Comparison of ENCODE assay signal across 8 mouse cellular contexts in genomic region chr1:87041119-87041518, GRCm38 (mm10). TPM values are rescaled to one million over a fixed set of nuclear protein-coding genes. Genes with fewer than 3 reads are reported as not detected.
DNase-seq lines count a peak whose midpoint lies in the region; ATAC-seq and TF ChIP-seq lines count a peak whose summit lies in the region.

No protein-coding gene starts in this region.

- no peaks in the 10 kb centered on the region for H3K9me3 ChIP-seq in midbrain, embryonic 10.5 days (replicated peaks)
- no peaks in the 10 kb centered on the region for H3K9me3 ChIP-seq in midbrain, embryonic 15.5 days
- H3K9me3 ChIP-seq in liver, postnatal 0 days (ENCODE audit: low read length) = no peaks in the 10 kb centered on the region

- H3K9ac ChIP-seq in midbrain, embryonic 15.5 days = no peak overlapping the region
- H3K9ac ChIP-seq in liver, postnatal 0 days (replicated peaks) = no peak overlapping the region

- TF ChIP-seq EP300 in liver, postnatal 0 days (IDR thresholded peaks at IDR 0.05; ENCODE audit: low read depth) = no peak

- ATAC-seq in midbrain, embryonic 15.5 days (replicated peaks) = no peak; the same call in 1 of the 2 replicates
- ATAC-seq in liver, postnatal 0 days = no peak

- peak; percentile 80 for TF ChIP-seq CTCF in liver, postnatal 0 days (IDR thresholded peaks at IDR 0.05; ENCODE audit: low read depth)

- 0 out of 2 replicates have a peak, but pooled peaks cover 8% of the 10 kb centered on the region for H3K36me3 ChIP-seq in midbrain, embryonic 10.5 days
- no peaks in the 10 kb centered on the region for H3K36me3 ChIP-seq in midbrain, embryonic 15.5 days (replicated peaks)
- H3K36me3 ChIP-seq in liver, postnatal 0 days (replicated peaks; ENCODE audit: insufficient read depth, low read length) = no peaks in the 10 kb centered on the region

- H3K27ac ChIP-seq in midbrain, embryonic 10.5 days (replicated peaks) = no peak overlapping the region
- H3K27ac ChIP-seq in midbrain, embryonic 15.5 days = no peak overlapping the region
- no peak overlapping the region for H3K27ac ChIP-seq in liver, postnatal 0 days (ENCODE audit: low read depth)

- 43% methylated on average over 3 of the region's 3 CpGs for WGBS in midbrain, embryonic 10.5 days
- WGBS in midbrain, embryonic 15.5 days = 37% methylated on average over 3 of the region's 3 CpGs
- 23% methylated on average over 3 of the region's 3 CpGs for WGBS in liver, postnatal 0 days (ENCODE audit: insufficient replicate concordance)

- H3K4me1 ChIP-seq in midbrain, embryonic 10.5 days = peaks cover 14% of the 10 kb centered on the region
- H3K4me1 ChIP-seq in midbrain, embryonic 15.5 days = peaks cover 4% of the 10 kb centered on the region; the same call in 1 of the 2 replicates
- no peaks in the 10 kb centered on the region for H3K4me1 ChIP-seq in liver, postnatal 0 days (ENCODE audit: insufficient read depth)

- no peak overlapping the region for H3K4me3 ChIP-seq in midbrain, embryonic 10.5 days
- H3K4me3 ChIP-seq in midbrain, embryonic 15.5 days = no peak overlapping the region
- no peak overlapping the region for H3K4me3 ChIP-seq in liver, postnatal 0 days (ENCODE audit: low read depth, low read length)

- peak; percentile 70 for DNase-seq in midbrain, embryonic 10.5 days (ENCODE audit: low spot score)
- peak; percentile 82 to 83 for DNase-seq in cerebellum, postnatal 10 days
- DNase-seq in gastrocnemius, adult 18-20 months (ENCODE audit: low spot score) = peak; percentile 74
- peak; percentile 70 for DNase-seq in kidney, adult 9 months
- DNase-seq in liver, postnatal 0 days = peak; percentile 74
- DNase-seq in ovary, postnatal 14 days (ENCODE audit: low spot score) = peak; percentile 74
- DNase-seq in thymus, postnatal 25 days = peak; percentile 71

- no peaks in the 10 kb centered on the region; the same call in 1 of the 2 replicates for H3K27me3 ChIP-seq in midbrain, embryonic 10.5 days (ENCODE audit: low read depth, poor library complexity, severe bottlenecking)
- no peaks in the 10 kb centered on the region for H3K27me3 ChIP-seq in midbrain, embryonic 15.5 days (replicated peaks)
- no peaks in the 10 kb centered on the region for H3K27me3 ChIP-seq in liver, postnatal 0 days (ENCODE audit: insufficient read depth, low read length)

- no peak overlapping the region for H3K4me2 ChIP-seq in midbrain, embryonic 15.5 days
- H3K4me2 ChIP-seq in liver, postnatal 0 days (ENCODE audit: low read depth, low read length) = no peak overlapping the region

RNA-seq across cellular contexts. Expression of gene Alppl2, which starts 48.6 kb away (rescaled TPM):
- not detected in 2 replicates for polyA plus RNA-seq in midbrain, embryonic 10.5 days (2016; fragmentation: Nextera tagmentation; extraction: Ambion mirVana)
- polyA plus RNA-seq in midbrain, embryonic 15.5 days (2015; fragmentation: Nextera tagmentation; extraction: Ambion mirVana) = not detected in 2 replicates
- total RNA-seq in gastrocnemius, adult 18-20 months (2021) = not detected
- polyA plus RNA-seq in liver, postnatal 0 days (2015; fragmentation: Nextera tagmentation; extraction: Ambion mirVana) = not detected in 2 replicates
